Mouse (Mus musculus): ENCODE results near the gene Jade1. TPM values are rescaled to one million over a fixed set of nuclear protein-coding genes. Genes with fewer than 3 reads are reported as not detected.

Jade1 gene
- polyA plus RNA-seq, 1 experiment from 2014 or later: 13.5 TPM

DNA sequence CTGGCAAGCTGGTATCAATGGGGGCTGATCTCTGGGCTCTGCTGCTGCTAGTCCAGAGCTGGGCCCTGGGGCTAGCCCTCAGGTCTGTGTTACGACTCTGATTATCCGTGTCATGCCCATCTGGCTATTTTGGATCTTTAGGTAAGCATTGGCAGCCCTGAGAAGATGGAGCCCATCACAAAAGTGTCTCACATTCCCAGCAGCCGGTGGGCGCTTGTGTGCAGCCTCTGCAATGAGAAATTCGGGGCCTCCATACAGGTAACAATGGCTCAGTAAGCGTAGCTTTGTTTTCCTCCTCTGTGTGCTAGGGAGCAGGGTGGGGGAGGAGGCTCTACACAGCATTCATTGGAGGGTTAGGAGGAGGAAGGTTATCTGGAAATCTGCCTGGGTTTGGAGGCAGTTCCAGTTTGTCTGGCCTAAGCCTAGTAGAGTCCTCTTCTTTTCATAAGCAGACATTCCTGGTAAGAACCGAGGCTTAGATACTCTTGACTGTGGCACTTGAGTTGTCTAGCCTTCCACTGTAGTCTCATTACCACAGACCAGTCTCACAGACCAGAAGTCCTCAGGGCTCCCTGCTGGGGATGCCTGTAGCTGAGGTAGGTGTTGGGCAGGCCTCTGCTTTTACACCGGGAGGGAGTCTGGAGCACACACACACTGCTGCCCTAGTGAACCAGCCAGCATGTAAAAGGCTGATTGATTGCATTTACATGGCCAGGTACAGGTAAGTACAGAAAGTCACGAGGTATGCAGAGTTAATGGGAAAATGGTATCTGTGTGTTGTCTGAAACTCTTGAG lies 45.9 kb downstream of the Jade1 start:
- Histone ChIP-seq H3K27me3 (no peaks in the 10 kb centered on the region), H3K36me3 (peaks cover 35% of the 10 kb centered on the region), H3K9me3 (replicated peaks) (no peaks in the 10 kb centered on the region), H3K4me1 (peaks cover 19% of the 10 kb centered on the region), H3K4me3 (replicated peaks) (no peak overlapping the region), H3K4me2 (replicated peaks) (no peak overlapping the region), H3K9ac (no peak overlapping the region), H3K27ac (replicated peaks) (no peak overlapping the region)
- ATAC-seq (ENCODE audit: insufficient number of reproducible peaks, low FRiP score, low TSS enrichment, low read depth): no peak
- 73% methylated on average over 9 of the region's 9 CpGs for WGBS

GRCm38 (mm10) chr3:41602933-41603332 lies 47.4 kb downstream of the Jade1 start:
- Histone ChIP-seq H3K9me3 (replicated peaks) (no peaks in the 10 kb centered on the region), H3K4me1 (peaks cover 19% of the 10 kb centered on the region), H3K27ac (replicated peaks) (no peak overlapping the region), H3K36me3 (peaks cover 20% of the 10 kb centered on the region), H3K4me3 (replicated peaks) (no peak overlapping the region), H3K4me2 (replicated peaks) (no peak overlapping the region), H3K27me3 (no peaks in the 10 kb centered on the region), H3K9ac (no peak overlapping the region)
- WGBS: 36% methylated on average over 10 of the region's 10 CpGs
- ATAC-seq (ENCODE audit: insufficient number of reproducible peaks, low FRiP score, low TSS enrichment, low read depth): no peak

- Histone ChIP-seq H3K27me3 (no peaks in the 10 kb centered on the region), H3K9me3 (replicated peaks) (no peaks in the 10 kb centered on the region), H3K9ac (no peak overlapping the region), H3K4me1 (peaks cover 16% of the 10 kb centered on the region), H3K4me2 (replicated peaks) (no peak overlapping the region), H3K4me3 (replicated peaks) (no peak overlapping the region), H3K27ac (replicated peaks) (no peak overlapping the region), H3K36me3 (peaks cover 14% of the 10 kb centered on the region)
- no peak for ATAC-seq (ENCODE audit: insufficient number of reproducible peaks, low FRiP score, low TSS enrichment, low read depth)
- 29% methylated on average over 5 of the region's 5 CpGs for WGBS
Observed at GRCm38 (mm10) chr3:41603470-41604019, 48.0 kb downstream of the Jade1 start.

DNA sequence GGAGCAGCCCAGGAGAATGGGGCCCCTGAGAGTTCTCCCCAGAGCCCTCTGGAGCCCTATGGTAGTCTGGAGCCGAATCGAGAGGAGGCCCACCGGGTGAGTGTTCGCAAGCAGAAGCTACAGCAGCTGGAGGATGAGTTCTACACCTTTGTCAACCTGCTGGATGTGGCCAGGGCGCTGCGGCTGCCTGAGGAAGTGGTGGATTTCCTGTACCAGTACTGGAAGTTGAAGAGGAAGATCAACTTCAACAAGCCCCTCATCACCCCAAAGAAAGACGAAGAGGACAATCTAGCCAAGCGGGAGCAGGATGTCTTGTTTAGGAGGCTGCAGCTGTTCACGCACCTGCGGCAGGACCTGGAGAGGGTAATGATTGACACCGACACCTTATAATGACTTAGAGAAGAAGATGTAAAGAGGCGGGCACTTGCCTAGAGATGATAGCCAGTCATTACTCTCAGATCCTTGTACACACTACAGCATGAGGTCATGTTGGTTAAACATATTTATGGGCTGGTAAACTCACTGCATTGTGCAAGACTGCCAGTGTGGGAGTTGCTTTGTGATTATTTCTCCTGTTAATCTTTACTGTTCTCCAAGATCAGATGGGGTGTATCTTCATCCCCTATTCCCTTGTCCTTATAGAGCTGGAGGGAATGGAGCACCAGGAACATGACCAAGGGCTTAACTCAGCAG lies 49.2 kb downstream of the Jade1 start:
- H3K9ac ChIP-seq: no peak overlapping the region
- no peaks in the 10 kb centered on the region for H3K27me3 ChIP-seq
- no peak overlapping the region for H3K4me3 ChIP-seq (replicated peaks)
- peaks cover 16% of the 10 kb centered on the region for H3K4me1 ChIP-seq
- no peak for ATAC-seq (ENCODE audit: insufficient number of reproducible peaks, low FRiP score, low TSS enrichment, low read depth)
- no peak overlapping the region for H3K4me2 ChIP-seq (replicated peaks)
- WGBS: 88% methylated on average over 12 of the region's 12 CpGs
- H3K36me3 ChIP-seq: peaks cover 11% of the 10 kb centered on the region
- no peaks in the 10 kb centered on the region for H3K9me3 ChIP-seq (replicated peaks)
- no peak overlapping the region for H3K27ac ChIP-seq (replicated peaks)

- H3K4me3 ChIP-seq (replicated peaks): no peak overlapping the region
- H3K4me2 ChIP-seq (replicated peaks): no peak overlapping the region
- 85% methylated on average over 13 of the region's 13 CpGs for WGBS
- ATAC-seq (ENCODE audit: insufficient number of reproducible peaks, low FRiP score, low TSS enrichment, low read depth): peak; percentile 53
- no peaks in the 10 kb centered on the region for H3K9me3 ChIP-seq (replicated peaks)
- H3K27me3 ChIP-seq: no peaks in the 10 kb centered on the region
- H3K4me1 ChIP-seq: peaks cover 16% of the 10 kb centered on the region
- no peak overlapping the region for H3K27ac ChIP-seq (replicated peaks)
- peaks cover 21% of the 10 kb centered on the region for H3K36me3 ChIP-seq
- H3K9ac ChIP-seq: no peak overlapping the region
Observed at GRCm38 (mm10) chr3:41605601-41606329, 50.2 kb downstream of the Jade1 start.

- peaks cover 21% of the 10 kb centered on the region for H3K36me3 ChIP-seq
- H3K4me2 ChIP-seq (replicated peaks): no peak overlapping the region
- WGBS: 88% methylated on average over 4 of the region's 4 CpGs
- H3K4me1 ChIP-seq: peaks cover 16% of the 10 kb centered on the region
- H3K27me3 ChIP-seq: no peaks in the 10 kb centered on the region
- H3K4me3 ChIP-seq (replicated peaks): no peak overlapping the region
- ATAC-seq (ENCODE audit: insufficient number of reproducible peaks, low FRiP score, low TSS enrichment, low read depth): no peak
- no peak overlapping the region for H3K27ac ChIP-seq (replicated peaks)
- H3K9me3 ChIP-seq (replicated peaks): no peaks in the 10 kb centered on the region
- no peak overlapping the region for H3K9ac ChIP-seq
Observed at GRCm38 (mm10) chr3:41606330-41606664, 50.8 kb downstream of the Jade1 start.

GRCm38 (mm10) chr3:41607050-41607449 lies 51.5 kb downstream of the Jade1 start:
- no peak overlapping the region for H3K4me2 ChIP-seq (replicated peaks)
- no peaks in the 10 kb centered on the region for H3K9me3 ChIP-seq (replicated peaks)
- H3K4me3 ChIP-seq (replicated peaks): no peak overlapping the region
- H3K36me3 ChIP-seq: peaks cover 28% of the 10 kb centered on the region
- H3K27ac ChIP-seq (replicated peaks): no peak overlapping the region
- WGBS: 85% methylated on average over 9 of the region's 9 CpGs
- no peak for ATAC-seq (ENCODE audit: insufficient number of reproducible peaks, low FRiP score, low TSS enrichment, low read depth)
- no peak overlapping the region for H3K9ac ChIP-seq
- peaks cover 16% of the 10 kb centered on the region for H3K4me1 ChIP-seq
- H3K27me3 ChIP-seq: no peaks in the 10 kb centered on the region

DNA sequence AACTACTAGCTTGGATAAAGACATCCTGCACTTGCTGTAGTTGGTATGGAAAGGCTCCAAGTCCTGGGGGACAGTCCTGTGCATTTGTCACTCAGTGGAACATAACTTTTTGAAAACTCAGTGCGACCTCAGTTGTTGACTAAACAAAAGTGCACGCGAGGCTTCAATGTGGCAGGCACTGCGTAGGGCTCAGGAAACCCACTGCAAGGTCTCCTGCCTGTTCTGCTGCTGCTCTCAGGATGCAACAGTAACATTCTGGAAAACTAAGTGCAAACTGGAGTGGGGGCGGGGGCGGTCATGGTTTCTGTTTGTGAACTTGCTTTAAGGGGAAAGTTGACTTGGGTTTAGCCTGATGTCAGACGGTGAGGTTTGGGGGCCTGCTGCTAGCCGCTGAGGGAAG lies 51.9 kb downstream of the Jade1 start:
- Histone ChIP-seq H3K36me3 (peaks cover 31% of the 10 kb centered on the region), H3K4me3 (replicated peaks) (no peak overlapping the region)
- no peak for ATAC-seq (ENCODE audit: insufficient number of reproducible peaks, low FRiP score, low TSS enrichment, low read depth)

GRCm38 (mm10) chr3:41609071-41609470 lies 53.5 kb downstream of the Jade1 start:
- 86% methylated on average over 5 of the region's 5 CpGs for WGBS
- no peaks in the 10 kb centered on the region for H3K9me3 ChIP-seq (replicated peaks)
- no peak overlapping the region for H3K4me3 ChIP-seq (replicated peaks)
- H3K4me2 ChIP-seq (replicated peaks): no peak overlapping the region
- ATAC-seq (ENCODE audit: insufficient number of reproducible peaks, low FRiP score, low TSS enrichment, low read depth): no peak
- H3K4me1 ChIP-seq: no peaks in the 10 kb centered on the region
- H3K27me3 ChIP-seq: no peaks in the 10 kb centered on the region
- H3K9ac ChIP-seq: no peak overlapping the region
- peaks cover 44% of the 10 kb centered on the region for H3K36me3 ChIP-seq
- no peak overlapping the region for H3K27ac ChIP-seq (replicated peaks)

More for the DNA sequence above, 51.9 kb downstream of the Jade1 start:
- Histone ChIP-seq H3K4me1 (peaks cover 14% of the 10 kb centered on the region), H3K9ac (no peak overlapping the region), H3K27me3 (no peaks in the 10 kb centered on the region), H3K27ac (replicated peaks) (no peak overlapping the region), H3K9me3 (replicated peaks) (no peaks in the 10 kb centered on the region), H3K4me2 (replicated peaks) (no peak overlapping the region)
- 86% methylated on average over 8 of the region's 8 CpGs for WGBS

GRCm38 (mm10) chr3:41612211-41612610 lies 56.7 kb downstream of the Jade1 start:
- H3K27ac ChIP-seq (replicated peaks): no peak overlapping the region
- no peaks in the 10 kb centered on the region for H3K27me3 ChIP-seq
- H3K4me1 ChIP-seq: no peaks in the 10 kb centered on the region
- 90% methylated on average over 3 of the region's 3 CpGs for WGBS
- ATAC-seq (ENCODE audit: insufficient number of reproducible peaks, low FRiP score, low TSS enrichment, low read depth): no peak
- no peak overlapping the region for H3K4me2 ChIP-seq (replicated peaks)
- H3K9ac ChIP-seq: no peak overlapping the region
- no peak overlapping the region for H3K4me3 ChIP-seq (replicated peaks)
- H3K36me3 ChIP-seq: peaks cover 42% of the 10 kb centered on the region
- H3K9me3 ChIP-seq (replicated peaks): no peaks in the 10 kb centered on the region

DNA sequence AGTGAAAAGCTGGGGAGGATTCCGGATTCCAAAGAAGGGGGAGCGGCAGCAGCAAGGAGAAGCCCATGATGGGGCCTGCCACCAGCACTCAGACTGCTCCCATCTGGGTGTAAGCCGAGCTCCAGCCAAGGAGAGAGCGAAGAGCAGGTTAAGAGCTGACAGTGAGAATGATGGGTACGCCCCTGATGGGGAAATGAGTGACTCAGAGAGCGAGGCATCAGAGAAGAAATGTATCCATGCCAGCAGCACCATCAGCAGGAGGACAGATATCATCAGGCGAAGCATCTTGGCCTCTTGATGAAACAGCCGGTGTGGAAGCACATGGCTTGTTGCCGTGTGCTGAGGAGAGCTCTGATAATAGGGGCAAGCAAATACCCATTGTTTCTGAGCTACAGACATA lies 58.2 kb downstream of the Jade1 start:
- Histone ChIP-seq H3K27me3 (no peaks in the 10 kb centered on the region), H3K36me3 (peaks cover 42% of the 10 kb centered on the region)

More for the DNA sequence above, 58.2 kb downstream of the Jade1 start:
- Histone ChIP-seq H3K4me2 (replicated peaks) (no peak overlapping the region), H3K9ac (no peak overlapping the region), H3K4me1 (no peaks in the 10 kb centered on the region), H3K27ac (replicated peaks) (no peak overlapping the region), H3K4me3 (replicated peaks) (no peak overlapping the region), H3K9me3 (replicated peaks) (no peaks in the 10 kb centered on the region)
- 90% methylated on average over 9 of the region's 9 CpGs for WGBS
- ATAC-seq (ENCODE audit: insufficient number of reproducible peaks, low FRiP score, low TSS enrichment, low read depth): no peak

Data from embryonic facial prominence, embryonic 15.5 days (tissue).